Mouse (Mus musculus) spleen, embryonic (tissue): Measurements from ENCODE around the gene Carns1.

ENCODE experiments used
- CTCF ChIA-PET: fragments of 350-600 bp; sonication (Branson Sonifier 250); formaldehyde crosslinking; loops from one replicate; lab custom pipeline; 2022; lab: Charles Lee

Gene Carns1

GRCm38 (mm10) chr19:4118350-4118749, 56.9 kb downstream of the Carns1 start:
- CTCF ChIA-PET = interaction anchor here (0.6 kb wide), 2 partner anchors 190 to 249 kb away, joined by 3 to 8 read pairs; no protein-coding TSS in a partner anchor

GRCm38 (mm10) chr19:4117006-4117405, 58.3 kb downstream of the Carns1 start:
- CTCF ChIA-PET = no interaction called here

GRCm38 (mm10) chr19:4115816-4116215, 59.5 kb downstream of the Carns1 start:
- CTCF ChIA-PET = interaction anchor here (0.6 kb wide), 2 partner anchors 62 to 126 kb away, joined by 5 read pairs; no protein-coding TSS in a partner anchor

DNA sequence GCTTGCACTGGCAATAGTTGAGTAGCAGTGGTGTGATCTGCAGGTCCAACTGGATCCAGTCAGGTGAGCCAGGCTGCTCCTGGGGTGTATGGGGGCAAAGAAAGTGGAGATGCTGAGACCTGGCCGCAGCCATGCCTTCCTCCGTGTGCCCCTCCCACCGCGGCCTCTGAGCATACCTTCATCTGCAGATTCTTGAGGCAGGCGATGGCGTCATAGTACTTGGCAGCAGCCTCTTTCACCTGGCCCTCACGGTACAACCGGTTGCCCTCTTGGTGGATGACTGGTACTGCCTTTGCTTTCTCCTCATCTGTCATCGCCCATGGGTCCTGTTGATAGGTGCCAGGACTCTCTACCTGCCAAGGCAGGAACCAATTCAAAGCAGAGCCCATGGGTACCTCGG, 60.1 kb downstream of the Carns1 start:
- CTCF ChIA-PET = interaction anchor here (0.5 kb wide), 1 partner anchor 262 kb away, joined by 5 read pairs; no protein-coding TSS in a partner anchor

DNA sequence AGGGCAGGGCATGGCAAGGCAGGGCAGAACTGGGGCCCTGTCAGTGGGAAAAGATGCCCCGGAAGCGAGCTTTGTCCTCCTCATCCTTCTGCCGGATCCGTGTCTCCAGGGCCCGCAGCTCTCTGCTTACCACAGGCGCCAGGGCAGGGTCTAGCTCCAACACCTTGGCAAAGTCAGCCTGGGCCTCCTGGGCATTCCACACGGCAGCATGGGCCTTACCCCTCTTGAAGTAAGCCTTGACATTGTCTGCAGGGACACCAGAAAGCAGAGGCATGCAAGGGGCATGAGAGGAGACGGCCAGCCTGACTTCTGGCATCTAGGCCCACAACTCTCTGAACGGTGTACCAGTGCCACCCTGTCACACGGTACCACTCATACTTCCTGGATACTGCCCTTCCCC, 60.7 kb downstream of the Carns1 start:
- CTCF ChIA-PET = interaction anchor here (1.0 kb wide), 1 partner anchor 93 kb away, joined by 3 read pairs; no protein-coding TSS in a partner anchor
